Mouse (Mus musculus): Measurements from ENCODE around the gene Dusp5.

GRCm38 (mm10) chr19:53536251-53536650 is 7.3 kb downstream of the Dusp5 start:
- TF ChIP-seq CTCF (IDR thresholded peaks at IDR 0.05; ENCODE audit: control insufficient read depth, insufficient read depth, insufficient read length) (no peak), USF1 (IDR thresholded peaks at IDR 0.05; ENCODE audit: low read depth) (no peak), MYOG (IDR thresholded peaks at IDR 0.05; ENCODE audit: control insufficient read depth, extremely low read depth, insufficient read length) (no peak), MAX (IDR thresholded peaks at IDR 0.05) (no peak)
